ENCODE assay signal across 23 mouse cellular contexts in genomic region chr3:103192161-103192560, GRCm38 (mm10). TPM values are rescaled to one million over a fixed set of nuclear protein-coding genes. Genes with fewer than 3 reads are reported as not detected.
DNase-seq lines count a peak whose midpoint lies in the region; TF ChIP-seq lines count a peak whose summit lies in the region.
"Had no signal": no experiment of that assay in that cellular context is flagged by ENCODE, and none has a peak within 500 bp of the region (broad histone marks: within the 10 kb centered on the region; RNA-seq: fewer than 3 reads in every experiment).

No protein-coding gene starts in this region.

- H3K4me1 ChIP-seq in heart, embryonic 10.5 days: peaks cover 6% of the 10 kb centered on the region; the same call in 1 of the 2 replicates
- H3K4me1 ChIP-seq in ES-Bruce4 (ENCODE audit: control insufficient read depth, insufficient read depth, low read length): peaks cover 2% of the 10 kb centered on the region
- H3K4me1 ChIP-seq: embryonic facial prominence, embryonic 13.5 days; embryonic facial prominence, embryonic 15.5 days; forebrain, embryonic 12.5 days had no signal

- H3K36me3 ChIP-seq in heart, embryonic 10.5 days: no peaks in the 10 kb centered on the region
- no peaks in the 10 kb centered on the region for H3K36me3 ChIP-seq in ES-Bruce4 (ENCODE audit: control insufficient read depth, insufficient read depth, low read length, poor library complexity, severe bottlenecking)
- H3K36me3 ChIP-seq: embryonic facial prominence, embryonic 13.5 days; embryonic facial prominence, embryonic 15.5 days; forebrain, embryonic 10.5 days; forebrain, embryonic 12.5 days had no signal

- H3K4me3 ChIP-seq in heart, embryonic 10.5 days: no peak overlapping the region
- H3K4me3 ChIP-seq in ES-Bruce4 (ENCODE audit: low read depth, low read length): no peak overlapping the region
- no peak overlapping the region for H3K4me3 ChIP-seq in gastrocnemius, adult 2 months
- H3K4me3 ChIP-seq: embryonic facial prominence, embryonic 13.5 days; embryonic facial prominence, embryonic 15.5 days; erythroblast, embryonic 14.5 days; forebrain, embryonic 10.5 days; forebrain, embryonic 12.5 days had no signal

- H3K9ac ChIP-seq in ES-Bruce4 (ENCODE audit: low read depth, poor library complexity, severe bottlenecking): no peak overlapping the region
- H3K9ac ChIP-seq: embryonic facial prominence, embryonic 13.5 days; embryonic facial prominence, embryonic 15.5 days; forebrain, embryonic 12.5 days had no signal

- TF ChIP-seq CTCF in ES-Bruce4 (IDR thresholded peaks at IDR 0.05; ENCODE audit: low read depth, low read length): no peak
- no peak for TF ChIP-seq CTCF in gastrocnemius, adult 2 months (IDR thresholded peaks at IDR 0.05)

- no peak for TF ChIP-seq POLR2A in ES-Bruce4 (IDR thresholded peaks at IDR 0.05; ENCODE audit: insufficient read depth, low read length)

- H3K27me3 ChIP-seq in heart, embryonic 10.5 days (ENCODE audit: insufficient read depth, poor library complexity, severe bottlenecking): no peaks in the 10 kb centered on the region
- H3K27me3 ChIP-seq in ES-Bruce4 (ENCODE audit: control insufficient read depth, insufficient read depth, low read length, poor library complexity, severe bottlenecking): no peaks in the 10 kb centered on the region
- H3K27me3 ChIP-seq: CH12.LX; embryonic facial prominence, embryonic 13.5 days; embryonic facial prominence, embryonic 15.5 days; forebrain, embryonic 12.5 days had no signal

- WGBS in heart, embryonic 10.5 days: 89% methylated on average over 4 of the region's 4 CpGs

- intact Hi-C loops in heart, postnatal 25 days (cut with DNase I): no loop called here
- intact Hi-C loops in gastrocnemius, adult 2 months (cut with DNase I): no loop called here

- no peak overlapping the region for H3K27ac ChIP-seq in heart, embryonic 10.5 days
- H3K27ac ChIP-seq in ES-Bruce4 (ENCODE audit: insufficient read depth, low read length): no peak overlapping the region
- H3K27ac ChIP-seq in gastrocnemius, adult 2 months: no peak overlapping the region
- H3K27ac ChIP-seq: embryonic facial prominence, embryonic 13.5 days; embryonic facial prominence, embryonic 15.5 days; forebrain, embryonic 10.5 days; forebrain, embryonic 12.5 days had no signal

- peak; percentile 56 for DNase-seq in heart, embryonic 10.5 days (ENCODE audit: low spot score)
- DNase-seq in heart, postnatal 25 days (ENCODE audit: low spot score): no peak
- peak; percentile 60 for DNase-seq in ZHBTc4 (ENCODE audit: low read depth, low spot score)
- DNase-seq in gastrocnemius, adult 2 months: no peak
- DNase-seq in spleen, postnatal 4 days (ENCODE audit: low spot score in 2 of 2): no peak
- DNase-seq: adrenal gland, adult 2 months; adrenal gland, postnatal 10 days; adrenal gland, postnatal 25 days; B cell, adult 2 months; cerebellum, adult 11 months; cerebellum, adult 18-20 months; cerebellum, adult 8-10 months; cerebellum, adult 9-11 months; cerebellum, postnatal 14 days; cerebellum, postnatal 36 days; embryo, embryonic 11 days had no signal

- 0 out of 2 replicates have a peak, but pooled peaks cover 2% of the 10 kb centered on the region for H3K9me3 ChIP-seq in heart, embryonic 10.5 days
- peaks cover 25% of the 10 kb centered on the region for H3K9me3 ChIP-seq in ES-Bruce4 (replicated peaks; ENCODE audit: control insufficient read depth, insufficient read depth, low read length, poor library complexity, severe bottlenecking)
- H3K9me3 ChIP-seq: embryonic facial prominence, embryonic 13.5 days; embryonic facial prominence, embryonic 15.5 days had no signal

- 0 out of 2 replicates have a peak, but pooled peaks have one; percentile 14 for TF ChIP-seq EP300 in ES-Bruce4 (IDR thresholded peaks at IDR 0.05; ENCODE audit: insufficient read depth, low read depth, low read length)

RNA-seq across cellular contexts. Expression of gene Bcas2, which starts 20.7 kb away (rescaled TPM):
- 150 and 186 TPM in 2 replicates for polyA plus RNA-seq in heart, embryonic 10.5 days (2016; fragmentation: Nextera tagmentation; extraction: Ambion mirVana)
- total RNA-seq in heart, postnatal 25 days (2021): 10 to 100 TPM; 49.4 to 49.6 TPM
- polyA plus RNA-seq in ES-Bruce4 (2011; ENCODE audit: insufficient read depth, insufficient read length, low read depth, missing spikeins): 186 and 192 TPM in 2 replicates
- total RNA-seq in gastrocnemius, adult 2 months (2021): 10 to 100 TPM; 41.3 to 51.7 TPM

Comparison
In these comparisons a context has a peak if more than half of its experiments do, and no peak if none do; other contexts are left out.
1. DNase-seq: peak in heart, embryonic 10.5 days (single experiment) and ZHBTc4 (single experiment); none in heart, postnatal 25 days (single experiment), gastrocnemius, adult 2 months (single experiment) and spleen, postnatal 4 days (0 of 2).